Comparison of ENCODE assay signal across 9 mouse cellular contexts in the genomic region with DNA sequence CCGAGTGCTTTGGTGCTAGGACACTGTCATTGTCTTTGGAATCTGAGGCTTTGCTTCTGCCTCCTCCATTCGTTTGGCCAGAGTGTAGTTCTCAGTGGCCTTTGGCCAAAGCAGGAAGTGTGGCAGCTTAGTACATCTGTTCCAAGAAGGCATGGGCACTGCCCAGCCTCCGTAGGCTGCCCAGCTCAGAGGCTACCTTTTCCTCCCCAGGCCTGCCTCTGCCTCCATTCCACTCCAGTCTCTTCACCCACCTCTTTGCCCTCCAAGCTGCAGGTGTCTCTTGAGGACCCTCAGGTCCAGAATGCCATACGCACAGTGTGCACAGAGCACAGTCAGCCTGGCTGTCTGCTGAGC. TPM values are rescaled to one million over a fixed set of nuclear protein-coding genes. Genes with fewer than 3 reads are reported as not detected.
DNase-seq lines count a peak whose midpoint lies in the region; ATAC-seq and TF ChIP-seq lines count a peak whose summit lies in the region.
"Had no signal": no experiment of that assay in that cellular context is flagged by ENCODE, and none has a peak within 500 bp of the region (broad histone marks: within the 10 kb centered on the region; RNA-seq: fewer than 3 reads in every experiment).

No protein-coding gene starts in this region.

- DNase-seq in heart, postnatal 14 days, result no peak
- no peak for DNase-seq in lung, embryonic 14.5 days
- no peak for DNase-seq in lung, postnatal 36 days
- no peak for DNase-seq in thymus, postnatal 14 days
- DNase-seq: adrenal gland, adult 8-10 months had no signal

- intact Hi-C loops in heart, postnatal 14 days (cut with DNase I), result no loop called here

- H3K4me1 ChIP-seq in heart, embryonic 13.5 days, result peaks cover 83% of the 10 kb centered on the region
- H3K4me1 ChIP-seq in lung, embryonic 14.5 days (ENCODE audit: insufficient read depth), result peaks cover 9% of the 10 kb centered on the region; the same call in 1 of the 2 replicates
- H3K4me1 ChIP-seq in embryonic fibroblast, embryonic 13.5 days (ENCODE audit: control insufficient read depth, insufficient read depth, low read length), result peaks cover 10% of the 10 kb centered on the region; the same call in 1 of the 2 replicates
- H3K4me1 ChIP-seq in liver, embryonic 16.5 days (ENCODE audit: control insufficient read depth, low read depth, low read length), result peaks cover 19% of the 10 kb centered on the region

- H3K36me3 ChIP-seq in heart, embryonic 13.5 days, result peaks cover 32% of the 10 kb centered on the region
- H3K36me3 ChIP-seq in lung, embryonic 14.5 days (ENCODE audit: insufficient read depth), result 0 out of 2 replicates have a peak, but pooled peaks cover 5% of the 10 kb centered on the region
- no peaks in the 10 kb centered on the region for H3K36me3 ChIP-seq in liver, embryonic 16.5 days (ENCODE audit: control insufficient read depth, insufficient read depth)

- H3K27ac ChIP-seq in heart, embryonic 13.5 days (replicated peaks), result peak overlapping the region; percentile 96
- H3K27ac ChIP-seq in lung, embryonic 14.5 days (ENCODE audit: low read depth), result no peak overlapping the region
- 0 out of 2 replicates have a peak overlapping the region, but pooled peaks have one; percentile 14 for H3K27ac ChIP-seq in embryonic fibroblast, embryonic 13.5 days (ENCODE audit: insufficient read depth, low read length)
- no peak overlapping the region for H3K27ac ChIP-seq in liver, embryonic 16.5 days (ENCODE audit: low read length)

- H3K9me3 ChIP-seq in heart, embryonic 13.5 days, result no peaks in the 10 kb centered on the region
- no peaks in the 10 kb centered on the region for H3K9me3 ChIP-seq in lung, embryonic 14.5 days (ENCODE audit: low read depth, low read length)
- no peaks in the 10 kb centered on the region for H3K9me3 ChIP-seq in liver, embryonic 16.5 days (replicated peaks; ENCODE audit: control insufficient read depth, low read length)

- no peak for ATAC-seq in heart, embryonic 13.5 days (ENCODE audit: extremely low read depth, insufficient number of reproducible peaks, low FRiP score, low TSS enrichment)
- no peak; the same call in 1 of the 2 replicates for ATAC-seq in lung, embryonic 14.5 days (ENCODE audit: insufficient read depth)
- ATAC-seq in liver, embryonic 16.5 days (ENCODE audit: low read depth), result no peak

- TF ChIP-seq CTCF in lung, embryonic 14.5 days (IDR thresholded peaks at IDR 0.05; ENCODE audit: low read depth), result no peak
- TF ChIP-seq CTCF in embryonic fibroblast, embryonic 13.5 days (IDR thresholded peaks at IDR 0.05; ENCODE audit: borderline replicate concordance, insufficient read depth, low read length), result no peak

- no peaks in the 10 kb centered on the region for H3K27me3 ChIP-seq in heart, embryonic 13.5 days (replicated peaks)
- H3K27me3 ChIP-seq in lung, embryonic 14.5 days (ENCODE audit: insufficient read depth, low read length), result no peaks in the 10 kb centered on the region
- H3K27me3 ChIP-seq in liver, embryonic 16.5 days (ENCODE audit: control insufficient read depth, insufficient read depth, low read depth, low read length), result no peaks in the 10 kb centered on the region

- peak overlapping the region; percentile 71 for H3K9ac ChIP-seq in heart, embryonic 13.5 days
- no peak overlapping the region for H3K9ac ChIP-seq in lung, embryonic 14.5 days
- H3K9ac ChIP-seq in liver, embryonic 16.5 days (ENCODE audit: low read depth, low read length), result peak overlapping the region; percentile 22; the same call in 1 of the 2 replicates

- H3K4me2 ChIP-seq in heart, embryonic 13.5 days, result peak overlapping the region; percentile 42
- 0 out of 2 replicates have a peak overlapping the region, but pooled peaks have one; percentile 20 for H3K4me2 ChIP-seq in lung, embryonic 14.5 days
- H3K4me2 ChIP-seq in liver, embryonic 16.5 days (ENCODE audit: low read depth, low read length), result no peak overlapping the region; the same call in 1 of the 2 replicates

- 48% methylated on average over 4 of the region's 4 CpGs for WGBS in heart, embryonic 13.5 days
- 42% methylated on average over 4 of the region's 4 CpGs for WGBS in lung, embryonic 14.5 days
- 53% methylated on average over 4 of the region's 4 CpGs for whole genome bisulfite sequencing in liver, embryonic 16.5 days (ENCODE audit: insufficient replicate concordance)

- H3K4me3 ChIP-seq in heart, embryonic 13.5 days, result no peak overlapping the region
- no peak overlapping the region for H3K4me3 ChIP-seq in lung, embryonic 14.5 days (ENCODE audit: low read depth, low read length)
- H3K4me3 ChIP-seq in embryonic fibroblast, embryonic 13.5 days (ENCODE audit: insufficient read depth, low read length), result no peak overlapping the region
- no peak overlapping the region for H3K4me3 ChIP-seq in liver, embryonic 16.5 days (ENCODE audit: low read depth, low read length)

- 0 out of 2 replicates have a peak, but pooled peaks have one; percentile 28 for TF ChIP-seq POLR2A in embryonic fibroblast, embryonic 13.5 days (IDR thresholded peaks at IDR 0.05; ENCODE audit: low read depth, low read length)

RNA-seq across cellular contexts. Expression of a gene that starts 9.9 kb away (rescaled TPM):
- polyA plus RNA-seq in heart, embryonic 13.5 days (2015; fragmentation: Nextera tagmentation; extraction: Ambion mirVana), result 9.2 and 9.6 TPM in 2 replicates
- 10 to 100 TPM; 19.9 to 20.6 TPM for total RNA-seq in heart, postnatal 14 days (2021)
- 19.5 and 20.0 TPM in 2 replicates for polyA plus RNA-seq in lung, embryonic 14.5 days (2014; fragmentation: Nextera tagmentation; extraction: Ambion mirVana)
- polyA plus RNA-seq in embryonic fibroblast, embryonic 13.5 days (2011; ENCODE audit: insufficient read length, low read depth, missing spikeins), result 58.7 and 79.1 TPM in 2 replicates
- 0.34 and 0.59 TPM in 2 replicates for polyA plus RNA-seq in liver, embryonic 16.5 days (2015; fragmentation: Nextera tagmentation; extraction: Ambion mirVana)

RNA-seq across cellular contexts. Expression of a gene that starts 27.3 kb away (rescaled TPM):
- not detected in 2 replicates for polyA plus RNA-seq in heart, embryonic 13.5 days (2015; fragmentation: Nextera tagmentation; extraction: Ambion mirVana)
- not detected for total RNA-seq in heart, postnatal 14 days (2021)
- not detected in 2 replicates for polyA plus RNA-seq in lung, embryonic 14.5 days (2014; fragmentation: Nextera tagmentation; extraction: Ambion mirVana)
- polyA plus RNA-seq in embryonic fibroblast, embryonic 13.5 days (2011; ENCODE audit: insufficient read length, low read depth, missing spikeins), result not detected in 2 replicates
- polyA plus RNA-seq in liver, embryonic 16.5 days (2015; fragmentation: Nextera tagmentation; extraction: Ambion mirVana), result not detected in 2 replicates
- total RNA-seq: adrenal gland, adult 8-10 months had no signal
- polyA plus RNA-seq: urinary bladder, adult 2 months had no signal

RNA-seq across cellular contexts. Expression of a gene that starts 32.9 kb away (rescaled TPM):
- 16.8 and 19.7 TPM in 2 replicates for polyA plus RNA-seq in heart, embryonic 13.5 days (2015; fragmentation: Nextera tagmentation; extraction: Ambion mirVana)
- total RNA-seq in heart, postnatal 14 days (2021), result 10 to 100 TPM; 25.9 to 27.2 TPM
- 31.2 and 31.8 TPM in 2 replicates for polyA plus RNA-seq in lung, embryonic 14.5 days (2014; fragmentation: Nextera tagmentation; extraction: Ambion mirVana)
- 34.2 and 42.7 TPM in 2 replicates for polyA plus RNA-seq in embryonic fibroblast, embryonic 13.5 days (2011; ENCODE audit: insufficient read length, low read depth, missing spikeins)
- 5.9 and 6.5 TPM in 2 replicates for polyA plus RNA-seq in liver, embryonic 16.5 days (2015; fragmentation: Nextera tagmentation; extraction: Ambion mirVana)

RNA-seq across cellular contexts. Expression of a gene that starts 54.6 kb away (rescaled TPM):
- polyA plus RNA-seq in heart, embryonic 13.5 days (2015; fragmentation: Nextera tagmentation; extraction: Ambion mirVana), result 71.2 and 73.2 TPM in 2 replicates
- 10 to 100 TPM; 84.5 to 95.8 TPM for total RNA-seq in heart, postnatal 14 days (2021)
- polyA plus RNA-seq in lung, embryonic 14.5 days (2014; fragmentation: Nextera tagmentation; extraction: Ambion mirVana), result 0.36 and 0.65 TPM in 2 replicates
- polyA plus RNA-seq in embryonic fibroblast, embryonic 13.5 days (2011; ENCODE audit: insufficient read length, low read depth, missing spikeins), result 0.81 and 1.5 TPM in 2 replicates
- polyA plus RNA-seq in liver, embryonic 16.5 days (2015; fragmentation: Nextera tagmentation; extraction: Ambion mirVana), result not detected in 2 replicates

Comparison
In these comparisons a context has a peak if more than half of its experiments do, and no peak if none do; other contexts are left out.
1. H3K27ac ChIP-seq: peak in heart, embryonic 13.5 days (single experiment) and embryonic fibroblast, embryonic 13.5 days (single experiment); none in lung, embryonic 14.5 days (single experiment) and liver, embryonic 16.5 days (single experiment).